Mouse (Mus musculus): ENCODE data around the gene Nvl.

The Nvl gene

GRCm38 (mm10) chr1:181143950-181144836 lies at the start of gene Nvl, which contains the start of gene Cnih4:
TSS of gene Nvl (minus strand) at chr1:181144204.
TSS of gene Cnih4 (plus strand) at chr1:181144693.
- DNase-seq, result peak; percentile 92

DNA sequence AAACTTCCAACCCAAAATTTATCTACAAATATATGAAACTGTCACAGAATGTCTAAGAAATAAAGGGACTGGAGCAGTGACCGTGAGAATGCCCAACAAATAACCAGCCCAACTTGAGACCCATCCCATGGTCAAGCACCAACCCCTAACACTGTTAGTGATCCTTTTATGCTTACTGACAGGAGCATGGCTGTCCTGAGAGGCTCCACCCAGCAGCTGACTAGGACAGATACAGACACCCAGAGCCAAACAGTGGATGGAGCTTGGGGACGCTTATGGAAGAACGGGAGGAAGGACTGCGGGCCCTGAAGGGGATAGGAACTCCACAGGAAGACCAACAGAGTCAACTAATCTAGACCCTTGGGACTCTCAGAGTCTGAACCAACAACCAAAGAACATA lies 44.9 kb upstream of the Nvl start:
- no peak for DNase-seq

DNA sequence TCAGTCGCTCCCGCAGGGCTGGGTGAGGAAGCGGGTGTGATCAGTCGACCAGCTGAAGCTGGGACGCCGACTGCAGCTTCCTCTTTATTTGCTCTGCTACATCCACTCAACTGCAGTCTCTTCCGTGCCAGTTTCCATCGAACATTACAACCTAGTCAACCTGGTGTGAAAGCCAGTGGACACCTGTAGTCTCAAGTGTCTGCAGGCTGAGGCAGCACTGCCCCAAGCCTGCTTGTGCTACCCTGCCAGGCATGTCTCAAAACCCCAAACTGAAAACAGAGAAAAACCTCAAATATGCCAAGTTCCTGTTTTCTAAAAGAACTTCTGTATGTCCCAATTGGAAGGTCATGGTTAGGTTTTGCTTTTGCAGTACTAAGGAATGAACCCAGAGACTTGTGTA lies 26.2 kb upstream of the Nvl start:
- DNase-seq, result no peak

DNA sequence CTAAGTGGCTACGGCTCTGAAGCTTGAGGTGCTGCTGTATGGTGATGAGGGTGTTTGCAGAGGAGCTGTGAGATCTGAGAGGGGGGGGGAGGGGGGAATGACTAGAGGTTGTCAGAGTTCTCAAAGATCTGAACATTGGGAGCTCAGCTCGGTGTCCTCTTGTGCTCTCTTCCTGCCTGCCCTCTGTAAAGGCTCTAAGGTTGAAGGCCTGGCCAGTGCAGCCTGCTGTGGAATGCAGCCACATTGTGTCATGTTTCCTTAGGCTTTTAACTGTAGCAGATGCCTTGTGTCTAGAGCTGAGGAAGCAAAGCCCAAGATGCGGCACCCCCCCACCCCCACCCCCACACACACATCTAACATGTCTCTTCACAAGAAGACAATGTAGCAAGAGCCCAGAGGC lies 24.4 kb upstream of the Nvl start:
- DNase-seq, result no peak

DNA sequence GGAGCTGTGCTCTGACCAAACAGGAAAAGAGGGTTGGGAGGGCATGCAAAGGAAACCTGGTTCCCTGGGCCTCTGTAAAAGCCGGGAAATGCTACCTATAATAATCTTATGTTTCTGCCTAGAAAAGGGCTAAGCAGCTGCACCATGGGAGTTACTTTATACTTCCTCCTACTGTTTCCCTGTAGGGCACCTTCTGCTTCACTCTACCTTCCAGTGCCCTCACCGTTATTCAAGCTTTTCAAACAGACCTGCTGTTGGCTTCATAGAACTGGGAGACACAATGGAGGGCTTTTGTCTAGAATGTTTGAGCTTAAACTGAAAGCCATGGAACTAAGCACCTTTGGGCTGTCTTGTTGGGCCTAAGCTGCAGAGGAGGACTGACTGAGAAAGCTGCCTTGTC lies 23.8 kb upstream of the Nvl start:
- no peak for DNase-seq

- no peak for DNase-seq
These were observed 7.5 kb upstream of the Nvl start for GRCm38 (mm10) chr1:181151541-181151940.

GRCm38 (mm10) chr1:181150827-181151534 lies 7.0 kb upstream of the Nvl start:
- DNase-seq, result peak; percentile 92

DNA sequence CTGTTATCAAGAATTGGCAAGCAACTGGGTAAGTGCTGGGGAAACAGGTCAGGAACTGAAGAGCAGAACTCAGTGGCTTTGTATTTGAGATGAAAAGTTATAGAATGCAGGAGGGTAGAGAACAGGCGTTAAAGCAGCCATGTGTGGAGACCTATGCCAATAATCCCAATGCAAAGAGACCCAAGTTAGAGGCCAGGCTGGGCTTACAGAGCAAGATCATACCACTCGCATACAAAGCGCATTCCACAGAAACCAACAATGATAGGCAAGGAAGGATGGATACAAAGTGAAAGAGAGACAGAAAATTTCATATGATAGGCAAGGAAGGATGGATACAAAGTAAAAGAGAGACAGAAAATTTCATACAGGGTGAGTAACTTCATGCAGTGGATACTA lies 6.4 kb upstream of the Nvl start:
- DNase-seq, result no peak

- DNase-seq, result no peak
These were observed 5.5 kb upstream of the Nvl start for GRCm38 (mm10) chr1:181149373-181150017.

DNA sequence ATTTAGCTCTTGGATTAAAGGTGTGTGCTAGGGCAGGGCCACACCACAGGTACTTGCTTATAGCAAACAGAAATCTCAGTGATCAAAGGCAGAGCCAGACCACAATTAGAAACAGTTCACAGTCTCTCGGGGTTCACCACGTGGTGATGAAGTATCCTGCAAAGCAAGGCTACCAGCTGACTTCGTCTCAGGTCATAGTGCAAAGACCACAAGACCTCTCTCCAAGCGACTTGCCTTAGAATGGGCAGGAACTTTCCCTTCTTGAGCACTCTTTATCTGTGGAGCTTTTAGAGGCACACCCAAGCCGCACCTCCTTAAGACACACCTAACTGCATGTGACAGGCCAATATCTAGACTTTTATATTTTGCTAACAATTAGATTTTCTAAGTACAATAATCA lies 4.5 kb upstream of the Nvl start:
- no peak for DNase-seq

DNA sequence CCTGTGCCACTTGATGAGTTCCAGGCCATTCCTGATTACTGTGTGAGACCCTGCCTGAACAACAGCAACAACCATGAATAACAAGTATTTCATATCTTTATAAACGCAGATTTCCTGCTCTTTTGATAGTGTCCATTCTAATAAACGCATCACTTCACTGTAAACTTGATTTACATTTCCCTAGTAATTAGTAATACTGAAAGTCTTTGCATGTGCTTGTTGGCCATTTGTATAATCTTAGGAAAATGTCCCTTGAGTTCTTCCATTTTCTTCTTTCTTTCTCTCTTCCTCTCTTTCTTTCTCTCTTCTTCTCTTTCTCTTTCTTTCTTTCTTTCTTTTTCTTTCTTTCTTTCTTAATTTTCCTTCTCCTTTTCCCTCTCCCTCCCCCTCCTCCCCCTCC lies 2.2 kb upstream of the Nvl start:
- DNase-seq, result no peak

GRCm38 (mm10) chr1:181144966-181145365 lies 962 bp upstream of the Nvl start:
- no peak for DNase-seq

DNA sequence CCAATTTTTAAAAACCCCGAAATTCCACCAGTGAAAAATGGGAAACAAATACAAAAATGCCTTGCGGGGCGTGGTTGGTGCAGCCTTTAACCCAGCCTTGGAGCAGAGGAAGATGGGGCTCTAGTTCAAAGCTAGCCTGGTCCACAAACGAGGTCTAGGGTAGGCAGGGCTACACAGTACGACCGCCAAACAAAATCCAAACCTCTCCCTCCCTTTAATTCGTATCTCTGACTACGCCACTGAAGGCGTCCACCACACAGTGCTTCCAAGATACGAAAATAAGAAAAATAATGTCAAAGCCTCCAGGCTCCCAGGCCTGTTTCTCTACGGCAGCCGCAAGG lies 425 bp downstream of the Nvl start:
- DNase-seq, result no peak

GRCm38 (mm10) chr1:181138730-181139129 lies 5.3 kb downstream of the Nvl start:
- no peak for DNase-seq

DNA sequence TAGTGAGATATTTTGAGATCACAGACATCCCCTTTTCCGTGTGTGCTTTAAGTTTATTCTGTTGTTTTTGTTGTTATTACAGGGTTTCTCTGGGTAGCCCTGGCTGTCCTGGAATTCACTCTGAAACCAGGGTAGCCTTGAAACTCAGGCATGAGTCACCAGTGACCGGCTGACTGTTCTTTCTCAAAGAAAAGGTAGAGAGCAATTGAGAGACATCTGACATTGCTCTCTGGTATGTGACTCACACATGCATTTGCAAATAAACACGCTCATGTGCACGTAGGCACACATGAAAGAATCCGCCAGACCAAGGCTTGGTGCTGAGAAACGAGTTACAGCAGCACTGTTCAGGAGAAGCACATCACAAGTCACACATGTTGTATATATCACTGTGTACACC lies 12.1 kb downstream of the Nvl start:
- no peak for DNase-seq

GRCm38 (mm10) chr1:181126766-181127165 lies 17.2 kb downstream of the Nvl start:
- no peak for DNase-seq

- DNase-seq, result no peak
These were observed 18.1 kb downstream of the Nvl start for GRCm38 (mm10) chr1:181125916-181126315.

- DNase-seq, result no peak
These were observed 19.9 kb downstream of the Nvl start for GRCm38 (mm10) chr1:181124145-181124544.

- no peak for DNase-seq
These were observed 26.9 kb downstream of the Nvl start for GRCm38 (mm10) chr1:181117112-181117511.

GRCm38 (mm10) chr1:181090048-181090447 lies 54.0 kb downstream of the Nvl start:
- no peak for DNase-seq

DNA sequence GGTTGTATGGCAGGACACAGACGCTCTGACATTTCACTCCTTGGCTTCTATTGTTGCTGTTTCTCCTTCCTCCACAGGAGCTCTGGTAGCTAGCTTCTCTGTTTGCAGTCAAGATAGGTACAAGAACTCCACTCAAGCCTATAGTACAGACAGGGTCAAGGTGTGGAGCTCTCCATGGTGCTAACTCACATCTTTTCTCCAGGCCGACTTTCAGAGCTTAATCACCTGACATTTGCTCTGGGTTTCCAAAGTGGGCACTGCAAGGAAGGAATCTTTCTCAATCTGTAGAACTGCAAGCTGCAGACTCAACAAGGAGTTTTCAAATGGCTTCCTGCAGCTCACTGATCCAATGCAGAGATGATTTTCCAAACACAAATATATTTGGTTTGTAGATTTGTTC lies 60.0 kb downstream of the Nvl start:
- DNase-seq, result no peak

DNA sequence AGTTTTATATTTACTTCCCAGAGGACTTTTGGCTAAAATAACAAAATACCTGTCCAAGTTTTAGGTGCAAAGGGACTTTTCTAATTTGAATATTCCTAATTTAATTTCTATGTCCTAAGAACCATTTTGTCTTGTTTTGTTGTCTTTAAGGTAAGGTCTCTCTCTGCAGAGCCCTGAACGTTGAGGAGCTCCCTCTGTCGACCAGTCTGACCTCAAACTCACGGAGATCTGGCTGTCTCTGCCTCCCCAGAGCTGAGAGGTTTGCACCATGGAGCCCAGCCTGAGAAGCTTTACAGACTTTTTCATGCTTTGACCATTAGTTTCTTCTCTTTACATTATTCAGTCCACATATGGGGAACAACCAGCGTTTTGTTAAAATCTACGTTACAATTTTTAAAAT lies 70.9 kb downstream of the Nvl start:
- no peak for DNase-seq

- DNase-seq, result no peak
These were observed 74.3 kb downstream of the Nvl start for GRCm38 (mm10) chr1:181069671-181070070.

DNA sequence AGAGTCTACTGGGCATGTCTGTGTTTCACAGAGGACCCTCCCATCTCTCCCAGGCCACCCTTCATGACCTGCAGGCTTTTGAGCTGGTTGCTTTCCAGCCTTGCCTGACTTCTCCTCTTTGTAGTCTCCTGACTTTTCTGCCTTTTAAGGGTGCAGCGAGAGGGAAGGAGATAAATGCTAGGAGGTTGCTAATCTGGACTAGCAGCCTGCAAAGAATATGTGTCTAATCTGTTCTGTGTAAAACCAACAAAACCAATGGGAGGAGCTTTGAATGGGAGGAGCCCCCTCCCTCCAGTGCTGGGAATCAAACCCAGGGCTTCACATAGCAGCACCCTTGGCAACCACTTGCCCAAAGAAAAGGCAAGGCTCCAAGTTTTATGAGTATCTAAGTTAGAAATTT lies 75.7 kb downstream of the Nvl start:
- no peak for DNase-seq

Data from right cerebral cortex, postnatal 4 days (tissue).